Mouse (Mus musculus) hindbrain, embryonic 13.5 days (tissue): ENCODE measurements around the gene Pde3a. TPM values are rescaled to one million over a fixed set of nuclear protein-coding genes. Genes with fewer than 3 reads are reported as not detected.
A peak's percentile ranks its signal among the peaks of the same experiment; 100 is the strongest.

Experiments
- ATAC-seq: fragments of 200-750 bp; cut with Nextera tagmentation; 2 replicates; pipeline ENCODE4 v1.8.0; 2017; ENCODE audit warnings: moderate TSS enrichment; ENCODE audit not compliant: low FRiP score
- H3K27ac ChIP-seq: fragments of 300-500 bp; sonication (generic); 2 replicates; pipeline ENCODE4 v1.5.1; 2015; ENCODE audit warnings: inconsistent platforms, mild to moderate bottlenecking, moderate library complexity
- H3K27me3 ChIP-seq: fragments of 300-500 bp; sonication (generic); 2 replicates; pipeline ENCODE4 v1.6.1; 2015; ENCODE audit warnings: mild to moderate bottlenecking, inconsistent platforms
- H3K36me3 ChIP-seq: fragments of 300-500 bp; sonication (generic); 2 replicates; pipeline ENCODE4 v1.6.1; 2015; ENCODE audit warnings: mild to moderate bottlenecking, inconsistent platforms
- H3K4me1 ChIP-seq: fragments of 300-500 bp; sonication (generic); replicated peaks from 2 replicates; pipeline ENCODE4 v1.6.1; 2015; ENCODE audit warnings: inconsistent platforms
- H3K4me2 ChIP-seq: fragments of 300-500 bp; sonication (generic); 2 replicates; pipeline ENCODE4 v1.6.1; 2015; ENCODE audit warnings: inconsistent platforms, mild to moderate bottlenecking, moderate library complexity
- H3K4me3 ChIP-seq: fragments of 300-500 bp; sonication (generic); 2 replicates; pipeline ENCODE4 v1.5.1; 2015; ENCODE audit warnings: mild to moderate bottlenecking, inconsistent platforms
- H3K9ac ChIP-seq: fragments of 300-500 bp; sonication (generic); 2 replicates; pipeline ENCODE4 v1.6.1; 2015; ENCODE audit warnings: mild to moderate bottlenecking, inconsistent platforms
- H3K9me3 ChIP-seq: fragments of 300-500 bp; sonication (generic); 2 replicates; pipeline ENCODE4 v1.6.1; 2016; ENCODE audit warnings: inconsistent platforms
- WGBS: fragments of 180-500 bp; shearing (Covaris S2); methylation state at CpG from one replicate; pipeline ENCODE4 v1.1.7; 2015; 5-methylcytosine and 5-hydroxymethylcytosine counted together
- polyA plus RNA-seq: library from polyadenylated mRNA; unstranded; fragments of >200 nt; fragmentation: Nextera tagmentation; extraction: Ambion mirVana; gene quantifications from 2 replicates; pipeline ENCODE4 v1.2.1, GENCODE M21; 2015

Gene Pde3a
- polyA plus RNA-seq, 1 experiment from 2014 or later = 1.6 TPM

DNA sequence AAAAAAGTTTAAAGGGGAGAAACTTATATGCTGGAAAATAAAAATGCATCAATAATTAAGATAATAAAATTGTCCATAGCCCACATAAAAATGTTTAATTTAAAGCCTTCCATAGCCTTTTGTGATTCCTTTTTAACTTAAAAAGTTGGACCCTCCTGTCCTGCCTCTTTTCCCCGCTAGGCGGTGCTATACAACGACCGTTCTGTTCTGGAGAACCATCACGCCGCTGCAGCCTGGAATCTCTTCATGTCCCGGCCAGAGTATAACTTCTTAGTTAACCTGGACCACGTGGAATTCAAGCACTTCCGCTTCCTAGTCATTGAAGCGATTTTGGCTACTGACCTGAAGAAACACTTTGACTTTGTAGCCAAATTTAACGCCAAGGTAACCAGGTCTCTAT is 239.6 kb downstream of the Pde3a start:
- ATAC-seq = no peak
- no peaks in the 10 kb centered on the region for H3K36me3 ChIP-seq
- 0 out of 2 replicates have a peak, but pooled peaks cover 3% of the 10 kb centered on the region for H3K4me1 ChIP-seq
- 16% methylated on average over 11 of the region's 11 CpGs for WGBS
- no peak overlapping the region for H3K27ac ChIP-seq
- no peak overlapping the region for H3K9ac ChIP-seq
- no peaks in the 10 kb centered on the region for H3K9me3 ChIP-seq
- H3K27me3 ChIP-seq = peaks cover 6% of the 10 kb centered on the region; the same call in 1 of the 2 replicates
- no peak overlapping the region for H3K4me3 ChIP-seq
- no peak overlapping the region for H3K4me2 ChIP-seq

DNA sequence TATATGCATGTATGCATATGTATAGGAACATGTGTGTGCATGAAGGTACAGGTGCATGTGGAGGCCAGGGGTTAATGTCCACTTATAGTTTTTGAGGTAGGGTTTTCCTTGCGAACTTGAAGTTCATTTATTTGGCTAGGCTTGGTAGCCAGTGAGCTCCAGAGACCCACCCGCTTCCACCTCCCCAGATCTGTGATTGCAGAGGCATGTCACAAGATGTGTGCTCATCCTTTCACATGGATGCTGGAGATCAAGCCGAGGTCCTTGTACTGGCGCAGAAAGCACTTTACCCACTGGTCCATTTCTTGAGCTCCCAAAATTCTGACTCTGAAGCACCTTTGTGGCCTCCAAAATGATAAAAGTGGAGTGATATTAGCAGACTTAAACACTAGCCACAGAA is 245.8 kb downstream of the Pde3a start:
- 71% methylated on average over 4 of the region's 4 CpGs for WGBS
- H3K9ac ChIP-seq = no peak overlapping the region
- no peaks in the 10 kb centered on the region for H3K9me3 ChIP-seq
- peaks cover 13% of the 10 kb centered on the region; the same call in 1 of the 2 replicates for H3K27me3 ChIP-seq
- peaks cover 16% of the 10 kb centered on the region for H3K4me1 ChIP-seq
- H3K27ac ChIP-seq = no peak overlapping the region
- H3K4me2 ChIP-seq = no peak overlapping the region
- no peak for ATAC-seq
- H3K4me3 ChIP-seq = no peak overlapping the region
- no peaks in the 10 kb centered on the region for H3K36me3 ChIP-seq

DNA sequence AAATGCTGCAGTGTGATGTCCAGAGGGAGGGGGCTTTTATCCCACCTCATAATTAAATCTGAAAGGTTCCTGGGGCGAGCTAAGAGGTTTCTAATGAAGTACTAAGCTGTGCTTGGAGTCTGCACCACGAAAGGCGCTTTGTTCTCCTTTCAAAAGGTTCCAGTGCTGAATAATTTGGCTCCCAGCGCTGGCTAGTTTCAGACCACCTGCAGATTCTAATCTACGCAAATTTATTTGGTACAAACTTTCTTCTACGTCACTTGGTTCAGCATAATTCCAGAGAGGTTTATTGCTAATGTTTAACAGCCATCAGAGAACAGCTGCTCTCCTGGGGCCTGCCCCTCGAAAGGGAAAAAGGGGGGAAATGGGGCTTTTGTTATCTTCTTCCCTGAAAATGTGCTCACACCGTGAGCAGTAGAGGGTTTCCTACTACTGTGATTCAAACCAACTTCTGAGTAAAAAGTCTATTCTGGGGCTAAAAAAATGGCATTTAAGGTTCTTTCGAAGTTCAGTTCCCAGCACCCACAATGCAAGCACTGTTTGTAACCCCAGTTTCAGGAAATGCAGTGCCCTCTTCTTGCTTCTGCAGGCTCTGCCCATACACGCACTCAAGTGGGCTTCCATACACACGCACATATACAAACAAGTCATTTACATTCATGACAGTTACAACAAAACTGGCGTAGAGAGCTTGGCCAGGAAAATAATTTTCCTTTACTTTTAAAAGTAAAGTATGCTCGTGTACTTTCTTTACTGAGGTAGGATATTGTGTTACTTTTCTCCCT is 246.8 kb downstream of the Pde3a start:
- H3K27ac ChIP-seq = peak overlapping the region; percentile 52
- 11% methylated on average over 13 of the region's 13 CpGs for WGBS
- H3K4me2 ChIP-seq = no peak overlapping the region

DNA sequence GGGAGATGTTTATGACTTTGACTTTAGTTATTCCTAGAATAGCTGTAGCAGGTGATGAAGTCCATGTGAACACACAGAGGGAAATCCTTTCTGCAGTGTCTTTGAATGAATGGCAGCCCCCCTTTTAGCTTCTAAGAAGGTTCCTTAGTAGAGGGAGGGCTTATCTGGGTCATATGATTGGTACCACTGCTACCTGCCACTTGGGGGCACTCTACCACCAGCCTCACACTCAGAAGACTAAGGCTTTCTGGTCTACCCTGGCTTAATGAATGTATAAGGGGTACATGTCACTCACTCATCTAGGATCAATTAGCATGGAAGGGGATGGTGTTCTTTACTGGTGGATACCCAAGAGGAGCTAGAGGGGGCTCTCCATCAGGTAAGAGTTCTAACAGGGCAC is 250.4 kb downstream of the Pde3a start:
- Histone ChIP-seq H3K4me2 (no peak overlapping the region), H3K9ac (no peak overlapping the region), H3K27ac (no peak overlapping the region), H3K9me3 (no peaks in the 10 kb centered on the region), H3K27me3 (0 out of 2 replicates have a peak, but pooled peaks cover 5% of the 10 kb centered on the region), H3K4me3 (no peak overlapping the region), H3K4me1 (peaks cover 16% of the 10 kb centered on the region), H3K36me3 (no peaks in the 10 kb centered on the region)
- ATAC-seq = no peak

More for the DNA sequence above, 246.8 kb downstream of the Pde3a start:
- Histone ChIP-seq H3K36me3 (no peaks in the 10 kb centered on the region), H3K27me3 (peaks cover 13% of the 10 kb centered on the region; the same call in 1 of the 2 replicates), H3K4me3 (no peak overlapping the region), H3K4me1 (peaks cover 16% of the 10 kb centered on the region), H3K9me3 (no peaks in the 10 kb centered on the region), H3K9ac (no peak overlapping the region)
- peak; percentile 78 for ATAC-seq

DNA sequence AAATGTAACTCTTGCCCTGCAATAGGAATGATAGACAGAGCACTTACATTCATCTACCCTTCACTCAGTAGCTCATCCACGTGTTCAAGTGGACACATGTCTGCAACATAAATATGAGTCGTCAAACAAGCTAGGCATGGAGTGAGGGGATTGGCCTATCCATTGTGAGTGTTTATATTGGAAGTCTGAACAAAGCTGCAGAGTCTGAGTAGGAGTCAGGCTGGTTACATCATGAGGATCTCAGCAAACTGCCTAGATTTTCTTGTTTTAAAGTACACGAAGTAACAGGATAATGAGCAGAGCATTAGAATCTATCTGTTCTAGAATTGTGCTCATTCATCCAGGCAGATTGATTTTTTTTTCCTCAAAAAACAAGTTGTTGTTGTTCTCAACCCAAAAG is 252.1 kb downstream of the Pde3a start:
- H3K4me3 ChIP-seq = no peak overlapping the region
- no peaks in the 10 kb centered on the region for H3K36me3 ChIP-seq
- WGBS = 85% methylated on average over 3 of the region's 3 CpGs
- no peaks in the 10 kb centered on the region for H3K9me3 ChIP-seq
- peaks cover 3% of the 10 kb centered on the region for H3K4me1 ChIP-seq
- H3K27ac ChIP-seq = no peak overlapping the region
- H3K9ac ChIP-seq = no peak overlapping the region
- H3K27me3 ChIP-seq = 0 out of 2 replicates have a peak, but pooled peaks cover 5% of the 10 kb centered on the region
- no peak for ATAC-seq
- no peak overlapping the region for H3K4me2 ChIP-seq

DNA sequence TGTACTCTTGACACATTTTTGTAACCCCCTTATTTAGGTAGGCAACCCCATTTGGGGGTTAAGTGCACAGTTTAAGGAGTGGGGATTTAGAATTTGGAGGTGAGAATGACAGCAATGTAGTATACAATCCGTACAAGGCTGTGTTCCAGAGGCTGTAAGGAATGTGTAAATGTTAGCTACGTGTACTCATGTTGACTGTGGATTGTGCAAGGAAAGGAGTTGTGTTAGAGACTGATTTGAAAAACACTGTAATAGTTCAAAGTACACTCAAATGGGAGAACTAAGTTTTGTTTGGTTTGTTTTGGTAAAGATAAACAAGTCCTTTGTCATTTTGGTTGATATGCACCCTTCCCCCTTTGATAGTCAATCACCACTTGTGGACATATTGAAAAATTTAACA is 273.5 kb downstream of the Pde3a start:
- Histone ChIP-seq H3K9me3 (no peaks in the 10 kb centered on the region), H3K4me2 (no peak overlapping the region), H3K27me3 (no peaks in the 10 kb centered on the region), H3K4me3 (no peak overlapping the region), H3K36me3 (no peaks in the 10 kb centered on the region), H3K4me1 (no peaks in the 10 kb centered on the region), H3K27ac (no peak overlapping the region), H3K9ac (no peak overlapping the region)
- 92% methylated on average over 2 of the region's 2 CpGs for WGBS
- ATAC-seq = no peak

DNA sequence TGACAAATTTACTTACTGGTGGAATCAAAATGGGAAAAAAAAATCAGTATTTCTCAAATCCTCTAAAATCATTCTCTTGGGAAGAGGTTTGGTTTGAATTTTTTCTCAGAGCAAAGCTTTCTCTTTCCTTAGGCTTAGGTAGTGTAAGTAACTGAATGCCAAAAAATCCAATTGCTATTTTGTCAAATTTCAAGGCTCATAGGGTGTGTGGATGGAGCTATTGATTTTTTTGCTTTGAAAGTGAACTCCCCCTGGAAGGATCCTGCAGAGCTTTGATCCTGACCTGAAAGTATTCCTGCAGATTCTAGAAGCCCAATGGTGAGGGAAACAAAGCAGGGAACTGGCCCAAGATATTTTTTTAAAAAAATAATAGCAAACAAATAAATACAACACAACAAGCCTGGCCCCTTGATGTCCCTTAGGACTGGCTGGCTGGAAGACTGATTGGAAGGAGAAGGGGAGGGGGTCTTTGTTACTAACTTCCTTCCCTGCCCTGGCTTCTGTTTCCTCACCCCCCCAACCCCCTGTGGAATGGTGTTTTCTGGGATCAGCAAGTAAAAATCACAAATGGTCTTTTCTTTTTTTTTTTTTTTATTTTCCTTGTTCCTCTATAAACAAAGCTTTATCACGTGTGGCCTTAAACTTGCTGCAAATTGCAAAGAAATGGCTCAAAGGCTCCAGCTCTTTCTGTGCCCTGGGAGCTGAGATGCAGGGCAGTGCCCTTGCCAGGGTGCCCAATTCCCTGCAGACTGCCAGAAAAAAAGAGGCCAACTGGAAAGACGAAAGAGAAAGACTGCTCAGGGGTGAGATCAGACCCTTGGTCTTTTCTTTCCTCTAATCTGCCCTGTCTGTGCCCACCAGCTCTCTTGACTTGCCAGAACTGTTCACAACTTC is 274.9 kb downstream of the Pde3a start, which contains the start of gene Slco1c1:
Slco1c1 (plus strand) TSS at position 622 of the 894 bp plus-strand sequence.
- no peaks in the 10 kb centered on the region for H3K9me3 ChIP-seq
- H3K27me3 ChIP-seq = no peaks in the 10 kb centered on the region
- ATAC-seq = no peak
- H3K4me3 ChIP-seq = no peak within 1 kb of the TSS
- WGBS = 44% methylated on average over 2 of the region's 2 CpGs
- H3K27ac ChIP-seq = no peak within 1 kb of the TSS
- no peaks in the 10 kb centered on the region for H3K4me1 ChIP-seq
- no peaks in the 10 kb centered on the region for H3K36me3 ChIP-seq
- H3K9ac ChIP-seq = no peak within 1 kb of the TSS
- H3K4me2 ChIP-seq = no peak within 1 kb of the TSS

DNA sequence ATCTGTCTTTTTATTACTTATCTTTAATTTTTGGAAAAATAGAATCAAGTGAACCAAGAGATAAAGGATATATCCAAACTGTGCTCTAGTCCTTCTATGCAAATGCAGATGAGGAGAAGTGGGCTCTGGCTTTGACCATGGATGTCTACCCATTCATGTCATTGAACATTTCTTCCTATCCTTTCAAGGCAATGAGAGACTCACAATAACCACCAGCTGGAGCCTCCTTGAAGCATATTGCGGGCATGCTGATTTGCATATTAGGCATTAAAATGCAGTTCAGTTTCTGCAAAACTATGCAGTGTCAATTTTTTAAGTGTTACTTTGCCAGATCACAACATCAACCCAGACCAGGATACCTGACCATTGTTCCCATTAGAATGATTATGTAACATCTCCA is 276.7 kb downstream of the Pde3a start:
- no peak for ATAC-seq
- H3K9me3 ChIP-seq = no peaks in the 10 kb centered on the region
- no peak overlapping the region for H3K27ac ChIP-seq
- H3K9ac ChIP-seq = no peak overlapping the region
- H3K4me2 ChIP-seq = no peak overlapping the region
- H3K4me1 ChIP-seq = no peaks in the 10 kb centered on the region
- no peak overlapping the region for H3K4me3 ChIP-seq
- 49% methylated on average over 1 of the region's 1 CpGs for WGBS
- H3K27me3 ChIP-seq = no peaks in the 10 kb centered on the region
- no peaks in the 10 kb centered on the region for H3K36me3 ChIP-seq

DNA sequence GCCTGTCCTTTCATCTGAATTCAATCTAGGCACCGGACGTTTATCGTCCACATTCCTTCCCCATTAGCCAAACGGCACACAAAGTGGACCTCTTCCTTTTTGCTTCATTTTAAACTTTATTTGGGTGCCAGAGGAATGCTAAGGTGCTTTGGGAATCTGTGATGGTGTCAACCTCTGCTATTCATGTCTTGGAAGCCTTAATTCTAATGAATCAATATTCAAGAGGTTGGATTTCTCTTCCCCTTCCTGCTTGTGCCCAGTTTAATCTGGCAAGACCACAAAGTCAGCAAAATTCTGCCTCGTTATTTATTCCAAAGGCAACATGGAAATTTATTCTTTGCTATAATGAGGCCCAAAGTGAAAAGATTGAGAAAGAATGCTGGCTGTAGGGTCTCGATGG is 281.8 kb downstream of the Pde3a start:
- no peaks in the 10 kb centered on the region for H3K27me3 ChIP-seq
- no peaks in the 10 kb centered on the region for H3K36me3 ChIP-seq
- WGBS = 77% methylated on average over 6 of the region's 6 CpGs
- no peak overlapping the region for H3K9ac ChIP-seq
- H3K4me2 ChIP-seq = no peak overlapping the region
- H3K4me1 ChIP-seq = no peaks in the 10 kb centered on the region
- no peak overlapping the region for H3K4me3 ChIP-seq
- no peaks in the 10 kb centered on the region for H3K9me3 ChIP-seq
- ATAC-seq = no peak
- no peak overlapping the region for H3K27ac ChIP-seq

DNA sequence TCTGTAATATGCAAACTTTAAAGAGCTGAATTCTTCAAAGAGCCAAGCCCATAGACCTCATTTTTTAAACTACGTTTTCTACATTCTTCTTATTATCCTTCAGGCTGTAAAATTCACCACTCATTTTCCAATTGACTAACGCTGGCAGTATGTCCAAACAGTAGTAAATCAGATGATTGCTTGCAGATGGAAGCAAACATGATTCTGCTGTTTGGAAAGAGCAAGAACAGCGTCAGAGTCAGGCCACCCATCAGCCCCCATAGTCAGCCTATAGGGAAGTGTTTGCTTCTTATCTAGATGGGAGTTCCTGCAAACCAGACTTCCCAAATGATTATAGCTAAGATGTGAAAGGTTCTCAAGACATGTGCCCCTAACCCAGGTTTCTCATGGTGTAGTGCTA is 288.2 kb downstream of the Pde3a start:
- Histone ChIP-seq H3K4me2 (no peak overlapping the region), H3K36me3 (no peaks in the 10 kb centered on the region), H3K4me1 (no peaks in the 10 kb centered on the region), H3K9me3 (no peaks in the 10 kb centered on the region), H3K4me3 (no peak overlapping the region), H3K27me3 (no peaks in the 10 kb centered on the region), H3K27ac (no peak overlapping the region), H3K9ac (no peak overlapping the region)
- no peak for ATAC-seq
- 82% methylated on average over 3 of the region's 3 CpGs for WGBS

DNA sequence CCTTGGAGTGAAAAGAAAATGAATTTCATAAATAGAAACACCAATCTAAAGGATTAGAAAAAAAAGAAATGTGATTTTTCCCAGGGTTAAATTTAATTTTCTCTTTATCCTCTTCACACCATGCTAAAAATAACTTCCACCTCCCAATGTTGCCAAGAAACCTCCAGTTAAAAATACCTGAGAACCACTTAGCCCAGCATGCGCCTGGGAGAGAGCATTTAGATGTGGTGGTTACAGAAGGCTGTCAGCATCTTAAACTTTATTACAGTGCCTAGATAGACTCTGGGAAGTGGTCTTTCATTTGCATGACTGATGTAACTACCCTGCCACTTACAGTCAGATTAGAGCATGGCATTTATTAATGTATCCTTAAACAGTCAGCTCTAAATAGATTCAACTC is 292.1 kb downstream of the Pde3a start:
- H3K9ac ChIP-seq = no peak overlapping the region
- no peak for ATAC-seq
- no peaks in the 10 kb centered on the region for H3K36me3 ChIP-seq
- no peak overlapping the region for H3K27ac ChIP-seq
- no peaks in the 10 kb centered on the region for H3K27me3 ChIP-seq
- no peaks in the 10 kb centered on the region for H3K9me3 ChIP-seq
- WGBS = 81% methylated on average over 1 of the region's 1 CpGs
- H3K4me3 ChIP-seq = no peak overlapping the region
- no peaks in the 10 kb centered on the region for H3K4me1 ChIP-seq
- no peak overlapping the region for H3K4me2 ChIP-seq

DNA sequence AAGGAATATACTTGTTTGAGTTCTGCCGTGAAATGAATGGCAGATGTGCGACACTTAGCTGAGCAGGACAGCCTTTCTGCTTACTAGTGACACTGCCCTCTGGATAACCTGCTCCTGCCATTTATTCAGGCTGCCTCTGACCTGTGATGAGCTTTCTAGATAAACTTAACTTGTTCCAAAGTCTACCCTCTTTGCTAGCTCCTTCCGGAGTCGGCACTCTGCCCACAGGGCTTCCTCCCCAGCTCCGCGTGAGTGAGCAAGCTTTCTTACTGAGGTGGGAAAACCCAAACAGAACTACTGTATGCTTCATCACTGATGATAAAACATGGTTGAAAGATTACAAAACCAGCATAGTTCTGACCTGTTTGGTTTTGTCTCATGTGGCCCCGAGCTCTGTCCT is 294.3 kb downstream of the Pde3a start:
- H3K4me2 ChIP-seq = no peak overlapping the region
- H3K27me3 ChIP-seq = no peaks in the 10 kb centered on the region
- H3K9ac ChIP-seq = no peak overlapping the region
- WGBS = 87% methylated on average over 7 of the region's 7 CpGs
- no peaks in the 10 kb centered on the region for H3K9me3 ChIP-seq
- no peak overlapping the region for H3K4me3 ChIP-seq
- no peaks in the 10 kb centered on the region for H3K4me1 ChIP-seq
- no peak for ATAC-seq
- H3K27ac ChIP-seq = no peak overlapping the region
- H3K36me3 ChIP-seq = no peaks in the 10 kb centered on the region
